Mouse (Mus musculus) lung, adult 10 weeks (tissue): ENCODE data around the gene Vmn1r237. TPM values are rescaled to one million over a fixed set of nuclear protein-coding genes. Genes with fewer than 3 reads are reported as not detected.

ENCODE experiments used
- polyA plus RNA-seq: library from polyadenylated mRNA; stranded (reverse); fragments of 350-450 nt; fragmentation: Illumina TruSeq; extraction: RNeasy Lipid Tissue Mini Kit (QIAGEN cat#74804); gene quantifications from one replicate; pipeline ENCODE4 v1.2.3, GENCODE M21; 2014; ENCODE audit warnings: low read depth, low replicate concordance; ENCODE audit not compliant: insufficient read depth

Gene Vmn1r237
- polyA plus RNA-seq: not detected

GRCm38 (mm10) chr17:21311565-21311964, at the start of gene Vmn1r237:
Gene Vmn1r237 (plus strand): TSS chr17:21311865.

GRCm38 (mm10) chr17:21282642-21283041, 29.0 kb upstream of the Vmn1r237 start, which contains the start of gene Vmn1r236:
Gene Vmn1r236 (plus strand): TSS chr17:21282942.

Other genes with a start within 250 kb of the Vmn1r237 start
- gene Vmn1r234, start 85.8 kb upstream of the Vmn1r237 start, polyA plus RNA-seq: not detected
- gene Vmn1r235, start 55.5 kb upstream of the Vmn1r237 start, polyA plus RNA-seq: not detected
- not detected for gene Vmn1r236, start 28.9 kb upstream of the Vmn1r237 start, polyA plus RNA-seq
- 1.9 TPM for gene Zfp677, start 71.9 kb downstream of the Vmn1r237 start, polyA plus RNA-seq
- gene Zfp54, start 111.4 kb downstream of the Vmn1r237 start, polyA plus RNA-seq: 3.6 TPM
- gene Zfp51, start 138.5 kb downstream of the Vmn1r237 start, polyA plus RNA-seq: 5.5 TPM
- gene Zfp53, start 177.1 kb downstream of the Vmn1r237 start, polyA plus RNA-seq: 6.0 TPM
- gene Zfp52, start 223.7 kb downstream of the Vmn1r237 start, polyA plus RNA-seq: 3.4 TPM